Mouse (Mus musculus) liver, embryonic 14.5 days (tissue): ENCODE measurements around the gene Smim24. TPM values are rescaled to one million over a fixed set of nuclear protein-coding genes. Genes with fewer than 3 reads are reported as not detected.

Experiments
- ATAC-seq: fragments of 200-750 bp; cut with Nextera tagmentation; 2 replicates; pipeline ENCODE4 v1.8.0; 2017; ENCODE audit warnings: moderate number of reproducible peaks, mild to moderate bottlenecking, moderate library complexity; ENCODE audit not compliant: insufficient read depth
- DNase-seq, 3 experiments: peaks; one replicate each; pipeline ENCODE4 v3.0.0-alpha.2; 2012 to 2013; ENCODE audit warnings: low read depth in 3 of 3, low spot score in 3 of 3
- H3K27ac ChIP-seq: fragments of 300-500 bp; sonication (generic); 2 replicates; pipeline ENCODE4 v1.5.1; 2014; ENCODE audit warnings: moderate library complexity, mild to moderate bottlenecking, control low read depth, inconsistent platforms
- H3K27me3 ChIP-seq: fragments of 300-500 bp; sonication (generic); 2 replicates; pipeline ENCODE4 v1.6.1; 2014; ENCODE audit warnings: mild to moderate bottlenecking, low read length, moderate library complexity; ENCODE audit not compliant: control insufficient read depth, insufficient read depth
- H3K36me3 ChIP-seq: fragments of 300-500 bp; sonication (generic); replicated peaks from 2 replicates; pipeline ENCODE4 v1.6.1; 2014; ENCODE audit warnings: low read depth; ENCODE audit not compliant: control insufficient read depth, insufficient read depth
- H3K4me1 ChIP-seq, 2 experiments: fragments of 200-500 bp in 1 of 2; fragments of 300-500 bp in 1 of 2; sonication (generic) in 1 of 2; replicated peaks; 2 replicates each; pipeline ENCODE4 v1.6.1; 2012 to 2014; ENCODE audit warnings: antibody characterized with exemption in 1 of 2, inconsistent platforms in 1 of 2, low read length in 1 of 2; ENCODE audit not compliant: control insufficient read depth in 2 of 2, insufficient read depth in 2 of 2
- H3K4me2 ChIP-seq: fragments of 300-500 bp; sonication (generic); 2 replicates; pipeline ENCODE4 v1.6.1; 2014; ENCODE audit warnings: low read depth, mild to moderate bottlenecking, control low read depth, moderate library complexity
- H3K4me3 ChIP-seq, 2 experiments: fragments of 200-500 bp in 1 of 2; fragments of 300-500 bp in 1 of 2; sonication (generic) in 1 of 2; 2 replicates each; pipeline ENCODE4 v1.5.1; 2012 to 2014; ENCODE audit warnings: low read depth in 2 of 2, low read length in 2 of 2, mild to moderate bottlenecking in 2 of 2, control low read depth in 1 of 2, inconsistent platforms in 1 of 2, moderate library complexity in 1 of 2; ENCODE audit not compliant: insufficient read depth in 1 of 2
- H3K9ac ChIP-seq: fragments of 300-500 bp; sonication (generic); replicated peaks from 2 replicates; pipeline ENCODE4 v1.6.1; 2014; ENCODE audit warnings: mild to moderate bottlenecking, control low read depth, moderate library complexity
- H3K9me3 ChIP-seq: fragments of 300-500 bp; sonication (generic); 2 replicates; pipeline ENCODE4 v1.6.1; 2016; ENCODE audit warnings: low read length, mixed read lengths; ENCODE audit not compliant: control insufficient read depth
- CTCF ChIP-seq: IDR thresholded peaks from 2 replicates; pipeline ENCODE4 v1.5.1; 2016; ENCODE audit warnings: antibody characterized with exemption, low read depth, control low read depth
- EP300 ChIP-seq: IDR thresholded peaks from 2 replicates; pipeline ENCODE4 v1.6.1; 2016; ENCODE audit warnings: antibody characterized with exemption, low read depth
- WGBS: fragments of 180-500 bp; shearing (Covaris S2); extraction: QIAGEN DNeasy Blood & Tissue Kit; methylation state at CpG from one replicate; pipeline ENCODE4 v1.1.7; 2014; ENCODE audit not compliant: insufficient replicate concordance; 5-methylcytosine and 5-hydroxymethylcytosine counted together
- polyA plus RNA-seq, 2 experiments: library from polyadenylated mRNA; depleted of rRNA in 1 of 2; stranded (reverse) in 1 of 2; unstranded in 1 of 2; fragments of >200 nt; fragmentation: Nextera tagmentation in 1 of 2; extraction: Ambion mirVana in 1 of 2; gene quantifications; 2 replicates each; pipeline versions ENCODE4 v1.2.1 to v1.2.3; 2012 to 2014

Gene Smim24
- polyA plus RNA-seq, 2 experiments: 1.7 to 1.9 TPM

- no peak overlapping the region for H3K4me3 ChIP-seq
- no peaks in the 10 kb centered on the region for H3K27me3 ChIP-seq
- H3K36me3 ChIP-seq: no peaks in the 10 kb centered on the region
- WGBS: 59% methylated on average over 5 of the region's 5 CpGs
- H3K4me1 ChIP-seq: peaks cover 2 to 10% of the 10 kb centered on the region in 2 experiments; a peak in 2 of 4 replicates
- DNase-seq: no peak
- no peak for ATAC-seq
- H3K9me3 ChIP-seq: no peaks in the 10 kb centered on the region
- no peak overlapping the region for H3K27ac ChIP-seq
- TF ChIP-seq CTCF: no peak
- no peak for TF ChIP-seq EP300
- no peak overlapping the region for H3K4me2 ChIP-seq
- H3K9ac ChIP-seq: no peak overlapping the region
Observed at GRCm38 (mm10) chr10:81415146-81415545, 22.3 kb downstream of the Smim24 start.

- peaks cover 2 to 9% of the 10 kb centered on the region in 2 experiments; a peak in 2 of 4 replicates for H3K4me1 ChIP-seq
- H3K27ac ChIP-seq: no peak overlapping the region
- no peak overlapping the region for H3K4me2 ChIP-seq
- WGBS: 68% methylated on average over 17 of the region's 17 CpGs
- no peaks in the 10 kb centered on the region for H3K27me3 ChIP-seq
- no peak for ATAC-seq
- H3K9me3 ChIP-seq: no peaks in the 10 kb centered on the region
- H3K4me3 ChIP-seq: no peak overlapping the region
- H3K9ac ChIP-seq: no peak overlapping the region
- no peak for DNase-seq
- no peak for TF ChIP-seq CTCF
- TF ChIP-seq EP300: no peak
- H3K36me3 ChIP-seq: no peaks in the 10 kb centered on the region
Observed at GRCm38 (mm10) chr10:81415549-81416310, 22.9 kb downstream of the Smim24 start.

GRCm38 (mm10) chr10:81416581-81417226, 23.9 kb downstream of the Smim24 start:
- Histone ChIP-seq H3K27ac (no peak overlapping the region), H3K4me1 (peaks cover 2 to 8% of the 10 kb centered on the region in 2 experiments; a peak in 2 of 4 replicates), H3K27me3 (no peaks in the 10 kb centered on the region), H3K9ac (0 out of 2 replicates have a peak overlapping the region, but pooled peaks have one; percentile 18), H3K36me3 (no peaks in the 10 kb centered on the region), H3K4me2 (peak overlapping the region; percentile 56), H3K4me3 (peak overlapping the region in 1 of 2 experiments; percentile 33; a peak in 2 of 4 replicates), H3K9me3 (no peaks in the 10 kb centered on the region)
- ATAC-seq: peak; percentile 19; the same call in 1 of the 2 replicates
- no peak for DNase-seq
- TF ChIP-seq CTCF: peak; percentile 66
- TF ChIP-seq EP300: no peak
- 1% methylated on average over 20 of the region's 26 CpGs for WGBS

- Histone ChIP-seq H3K4me1 (peaks cover 2 to 8% of the 10 kb centered on the region in 2 experiments; a peak in 2 of 4 replicates), H3K9ac (no peak overlapping the region), H3K27me3 (no peaks in the 10 kb centered on the region), H3K36me3 (no peaks in the 10 kb centered on the region), H3K4me2 (peak overlapping the region; percentile 56), H3K4me3 (peak overlapping the region in 1 of 2 experiments; percentile 33; a peak in 1 of 4 replicates), H3K9me3 (no peaks in the 10 kb centered on the region), H3K27ac (no peak overlapping the region)
- DNase-seq: no peak
- TF ChIP-seq CTCF: no peak
- TF ChIP-seq EP300: no peak
- ATAC-seq: no peak
- 43% methylated on average over 12 of the region's 12 CpGs for WGBS
Observed at GRCm38 (mm10) chr10:81417227-81418215, 24.7 kb downstream of the Smim24 start.
